Mouse (Mus musculus): ENCODE results near the gene Farp2. TPM values are rescaled to one million over a fixed set of nuclear protein-coding genes. Genes with fewer than 3 reads are reported as not detected.

Gene Farp2
- total and polyA plus RNA-seq, 3 experiments = 0.89 to 2.1 (median 1.8) TPM

DNA sequence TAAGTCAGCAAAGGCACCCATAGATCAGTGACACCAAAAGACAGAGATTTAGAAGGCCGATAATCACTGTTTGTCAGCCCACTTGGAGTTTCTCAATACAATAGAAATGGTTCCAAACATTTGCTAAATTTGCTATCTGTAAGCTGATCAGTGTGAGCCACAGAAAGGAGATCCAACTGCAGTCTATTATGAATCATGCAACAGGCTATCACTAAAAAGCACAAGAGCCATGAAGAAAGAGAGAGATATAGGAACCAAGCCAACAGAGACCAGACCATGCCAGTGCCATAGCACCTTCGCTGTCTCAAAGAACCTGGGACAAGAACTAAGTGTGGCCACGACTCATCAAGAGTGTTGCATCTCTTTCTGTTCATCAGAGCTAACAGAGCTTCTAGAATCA is 36.2 kb upstream of the Farp2 start:
- no peaks in the 10 kb centered on the region for H3K9me3 ChIP-seq (replicated peaks; ENCODE audit: low read length)
- dilution Hi-C loops (cut with MboI; ENCODE audit: extremely low pct_ligation_motif_present, extremely low pct_unique_long_range_greater_than_20kb, low sequenced_read_pairs) (no loop called here), in situ Hi-C loops (cut with MboI; ENCODE audit: low pct_ligation_motif_present, low pct_unique_long_range_greater_than_20kb, low sequenced_read_pairs) (no loop called here)
- H3K27me3 ChIP-seq (replicated peaks) = no peaks in the 10 kb centered on the region
- peaks cover 40% of the 10 kb centered on the region for H3K79me2 ChIP-seq (replicated peaks; ENCODE audit: control insufficient read depth, extremely low read depth, insufficient read depth, poor library complexity, severe bottlenecking)
- DNase-seq (ENCODE audit: extremely low read depth) = no peak
- TF ChIP-seq TBP (conservative IDR thresholded peaks at IDR 0.05; ENCODE audit: low read depth, low read length) = no peak
- no peak overlapping the region for H3K9ac ChIP-seq (ENCODE audit: insufficient read depth, low read depth)
- no peak overlapping the region for H3K27ac ChIP-seq (ENCODE audit: insufficient read depth, low read depth)
- H3K4me1 ChIP-seq (ENCODE audit: control insufficient read depth in 1 of 2, insufficient read depth in 2 of 2) = peaks cover 0 to 26% of the 10 kb centered on the region in 2 experiments; a peak in 2 of 4 replicates
- no peak overlapping the region for H3K4me2 ChIP-seq (ENCODE audit: insufficient read depth, low read depth, poor library complexity, severe bottlenecking)
- peaks cover 0 to 17% of the 10 kb centered on the region in 2 experiments for H3K36me3 ChIP-seq (replicated peaks in 1 of 2; ENCODE audit: control insufficient read depth in 1 of 2, insufficient read depth in 1 of 2, low read length in 1 of 2)
- H3K4me3 ChIP-seq (replicated peaks in 1 of 3; ENCODE audit: low read depth in 2 of 3, low read length in 2 of 3, poor library complexity in 1 of 3) = no peak overlapping the region

DNA sequence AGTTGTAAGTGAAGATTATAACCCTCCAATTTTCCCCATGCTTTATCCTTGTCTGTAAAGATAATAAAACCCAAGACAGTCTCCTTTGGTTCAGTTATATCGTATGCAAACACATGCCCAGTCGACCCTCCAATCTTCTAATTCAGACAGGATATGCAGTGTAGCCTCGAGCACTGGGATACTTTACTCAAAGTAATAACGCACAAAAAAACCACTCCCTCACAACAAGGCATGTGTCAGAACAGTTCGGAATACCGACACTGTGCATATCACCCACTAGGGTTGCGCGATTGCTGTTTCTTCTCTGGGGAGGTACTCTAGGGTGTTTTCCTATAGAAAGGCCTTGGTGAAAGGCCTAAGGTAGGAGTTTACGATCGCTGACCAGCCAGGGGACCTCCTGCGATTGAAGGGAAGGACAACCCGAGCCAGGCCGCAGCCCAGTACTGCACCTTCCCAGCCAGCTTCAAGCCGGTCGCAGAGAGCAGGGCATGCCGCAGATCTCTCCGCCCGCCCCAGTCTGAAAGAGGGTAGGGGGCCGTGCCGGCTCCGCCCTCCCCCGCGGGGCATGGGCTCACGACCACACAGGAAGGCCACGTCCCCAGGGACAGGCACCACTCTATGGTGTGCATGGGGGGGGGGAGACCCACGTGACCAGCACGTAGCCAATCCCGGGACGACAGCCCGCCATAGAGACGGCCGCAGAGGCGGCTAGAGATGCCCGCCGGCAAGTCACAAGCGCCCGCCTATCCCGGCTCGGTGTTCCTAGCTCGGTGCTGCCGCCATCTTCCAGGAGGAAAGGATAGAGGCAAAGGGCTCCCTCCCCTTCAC is 33.9 kb upstream of the Farp2 start:
- H3K4me3 ChIP-seq (replicated peaks in 1 of 3; ENCODE audit: low read depth in 2 of 3, low read length in 2 of 3, poor library complexity in 1 of 3) = peak overlapping the region; percentile 80 to 89 (median 84)
- no peaks in the 10 kb centered on the region for H3K27me3 ChIP-seq (replicated peaks)
- H3K4me2 ChIP-seq (ENCODE audit: insufficient read depth, low read depth, poor library complexity, severe bottlenecking) = peak overlapping the region; percentile 86
- H3K9me3 ChIP-seq (replicated peaks; ENCODE audit: low read length) = no peaks in the 10 kb centered on the region
- dilution Hi-C loops (cut with MboI; ENCODE audit: extremely low pct_ligation_motif_present, extremely low pct_unique_long_range_greater_than_20kb, low sequenced_read_pairs) (no loop called here), in situ Hi-C loops (cut with MboI; ENCODE audit: low pct_ligation_motif_present, low pct_unique_long_range_greater_than_20kb, low sequenced_read_pairs) (no loop called here)
- peak overlapping the region; percentile 79 for H3K27ac ChIP-seq (ENCODE audit: insufficient read depth, low read depth)
- DNase-seq (ENCODE audit: extremely low read depth) = peak; percentile 98
- peaks cover 52% of the 10 kb centered on the region for H3K79me2 ChIP-seq (replicated peaks; ENCODE audit: control insufficient read depth, extremely low read depth, insufficient read depth, poor library complexity, severe bottlenecking)
- H3K4me1 ChIP-seq (ENCODE audit: control insufficient read depth in 1 of 2, insufficient read depth in 2 of 2) = peaks cover 0 to 42% of the 10 kb centered on the region in 2 experiments; a peak in 2 of 4 replicates
- TF ChIP-seq MXI1 (IDR thresholded peaks at IDR 0.05; ENCODE audit: low read depth, low read length) (peak; percentile 87), KAT2A (IDR thresholded peaks at IDR 0.05; ENCODE audit: insufficient replicate concordance, low read length) (0 out of 2 replicates have a peak, but pooled peaks have one; percentile 76), JUND (conservative IDR thresholded peaks at IDR 0.05; ENCODE audit: low read depth, low read length) (no peak), BHLHE40 (IDR thresholded peaks at IDR 0.05; ENCODE audit: low read depth, low read length) (peak; percentile 70), ETS1 (conservative IDR thresholded peaks at IDR 0.05; ENCODE audit: low read depth, low read length) (0 out of 2 replicates have a peak, but pooled peaks have one; percentile 33), CTCF (conservative IDR thresholded peaks at IDR 0.05 in 1 of 2, IDR thresholded peaks at IDR 0.05 in 1 of 2; ENCODE audit: low read depth in 2 of 2, low read length in 2 of 2) (peak in 1 of 2 experiments; percentile 53; a peak in 2 of 4 replicates), USF1 (IDR thresholded peaks at IDR 0.05; ENCODE audit: low read depth, low read length) (peak; percentile 98), POLR2A (IDR thresholded peaks at IDR 0.05; ENCODE audit: low read depth, low read length) (peak; percentile 69), ELF1 (IDR thresholded peaks at IDR 0.05; ENCODE audit: low read depth, low read length) (peak; percentile 57), USF2 (conservative IDR thresholded peaks at IDR 0.05; ENCODE audit: low read depth, low read length) (peak; percentile 91), SMC3 (IDR thresholded peaks at IDR 0.05; ENCODE audit: low read depth, low read length) (no peak), ZMIZ1 (IDR thresholded peaks at IDR 0.05; ENCODE audit: low read depth, low read length) (0 out of 2 replicates have a peak, but pooled peaks have one; percentile 29), SIN3A (IDR thresholded peaks at IDR 0.05; ENCODE audit: low read length) (peak; percentile 82), POLR2AphosphoS2 (IDR thresholded peaks at IDR 0.05; ENCODE audit: low read depth, low read length) (peak; percentile 11; the same call in 1 of the 2 replicates), RAD21 (IDR thresholded peaks at IDR 0.05; ENCODE audit: low read depth, low read length) (no peak), TCF12 (IDR thresholded peaks at IDR 0.05; ENCODE audit: low read depth, low read length) (peak; percentile 58; the same call in 1 of the 2 replicates), MEF2A (IDR thresholded peaks at IDR 0.05; ENCODE audit: borderline replicate concordance, low read depth, low read length) (peak; percentile 61; the same call in 1 of the 2 replicates), IRF4 (IDR thresholded peaks at IDR 0.05; ENCODE audit: low read depth, low read length) (peak; percentile 77), EP300 (IDR thresholded peaks at IDR 0.05; ENCODE audit: low read length) (0 out of 2 replicates have a peak, but pooled peaks have one; percentile 14), TBP (conservative IDR thresholded peaks at IDR 0.05; ENCODE audit: low read depth, low read length) (0 out of 2 replicates have a peak, but pooled peaks have one; percentile 41), NRF1 (IDR thresholded peaks at IDR 0.05; ENCODE audit: low read depth, low read length) (no peak), MAZ (IDR thresholded peaks at IDR 0.05; ENCODE audit: low read depth, low read length) (peak; percentile 89), MAFK (IDR thresholded peaks at IDR 0.05; ENCODE audit: insufficient replicate concordance, low read length) (no peak), GABPA (IDR thresholded peaks at IDR 0.05; ENCODE audit: insufficient replicate concordance, low read depth, low read length) (peak; percentile 9; the same call in 1 of the 2 replicates), MAX (IDR thresholded peaks at IDR 0.05; ENCODE audit: low read length) (peak; percentile 94), CHD1 (IDR thresholded peaks at IDR 0.05; ENCODE audit: low read depth, low read length) (peak; percentile 20; the same call in 1 of the 2 replicates)
- peaks cover 0 to 15% of the 10 kb centered on the region in 2 experiments for H3K36me3 ChIP-seq (replicated peaks in 1 of 2; ENCODE audit: control insufficient read depth in 1 of 2, insufficient read depth in 1 of 2, low read length in 1 of 2)
- H3K9ac ChIP-seq (ENCODE audit: insufficient read depth, low read depth) = peak overlapping the region; percentile 99

All from CH12.LX (cell line).